Mouse (Mus musculus) liver, embryonic 14.5 days (tissue): Measurements from ENCODE around the gene Arl14ep.

ENCODE experiments used
- CTCF ChIP-seq: IDR thresholded peaks from 2 replicates; pipeline ENCODE4 v1.5.1; 2016; ENCODE audit warnings: antibody characterized with exemption, low read depth, control low read depth
- EP300 ChIP-seq: IDR thresholded peaks from 2 replicates; pipeline ENCODE4 v1.6.1; 2016; ENCODE audit warnings: antibody characterized with exemption, low read depth

- TF ChIP-seq CTCF (no peak), EP300 (no peak)
Observed at GRCm38 (mm10) chr2:106982503-106982902, 8.3 kb upstream of the Arl14ep start.
